Mouse (Mus musculus) kidney, postnatal 0 days (tissue): Measurements from ENCODE around the gene Gm20696. TPM values are rescaled to one million over a fixed set of nuclear protein-coding genes. Genes with fewer than 3 reads are reported as not detected.

ENCODE experiments used
- ATAC-seq: fragments of 200-750 bp; cut with Nextera tagmentation; replicated peaks from 2 replicates; pipeline ENCODE4 v1.8.0; 2017; ENCODE audit warnings: low read depth, moderate number of reproducible peaks, moderate TSS enrichment, moderate library complexity; ENCODE audit not compliant: low FRiP score
- DNase-seq: peaks from one replicate; pipeline ENCODE4 v3.0.0-alpha.2; 2016; ENCODE audit warnings: low spot score
- H3K27ac ChIP-seq: fragments of 300-500 bp; sonication (generic); 2 replicates; pipeline ENCODE4 v1.5.1; 2014; ENCODE audit warnings: mild to moderate bottlenecking
- H3K27me3 ChIP-seq: fragments of 300-500 bp; sonication (generic); 2 replicates; pipeline ENCODE4 v1.6.1; 2014; ENCODE audit warnings: low read length, mixed read lengths; ENCODE audit not compliant: insufficient read depth
- H3K36me3 ChIP-seq: fragments of 300-500 bp; sonication (generic); 2 replicates; pipeline ENCODE4 v1.6.1; 2014; ENCODE audit warnings: low read length, mixed read lengths; ENCODE audit not compliant: insufficient read depth
- H3K4me1 ChIP-seq: fragments of 300-500 bp; sonication (generic); replicated peaks from 2 replicates; pipeline ENCODE4 v1.6.1; 2014; ENCODE audit warnings: antibody characterized with exemption, low read length, mixed read lengths; ENCODE audit not compliant: insufficient read depth
- H3K4me2 ChIP-seq: fragments of 300-500 bp; sonication (generic); 2 replicates; pipeline ENCODE4 v1.6.1; 2014; ENCODE audit warnings: mild to moderate bottlenecking, low read length, moderate library complexity, mixed read lengths
- H3K4me3 ChIP-seq: fragments of 300-500 bp; sonication (generic); replicated peaks from 2 replicates; pipeline ENCODE4 v1.5.1; 2014; ENCODE audit warnings: low read depth, low read length
- H3K9ac ChIP-seq: fragments of 300-500 bp; sonication (generic); 2 replicates; pipeline ENCODE4 v1.6.1; 2014; ENCODE audit warnings: low read depth, low read length
- H3K9me3 ChIP-seq: fragments of 300-500 bp; sonication (generic); replicated peaks from 2 replicates; pipeline ENCODE4 v1.6.1; 2016; ENCODE audit warnings: low read length, inconsistent platforms, mixed read lengths
- CTCF ChIP-seq: IDR thresholded peaks from 2 replicates; pipeline ENCODE4 v1.5.1; 2016; ENCODE audit warnings: antibody characterized with exemption, low read depth, mild to moderate bottlenecking, moderate library complexity
- WGBS: fragments of 180-500 bp; shearing (Covaris S2); extraction: QIAGEN DNeasy Blood & Tissue Kit; methylation state at CpG from one replicate; pipeline ENCODE4 v1.1.7; 2014; 5-methylcytosine and 5-hydroxymethylcytosine counted together
- polyA plus RNA-seq: library from polyadenylated mRNA; unstranded; fragments of >200 nt; fragmentation: Nextera tagmentation; extraction: Ambion mirVana; gene quantifications from 2 replicates; pipeline ENCODE4 v1.2.1, GENCODE M21; 2015

The Gm20696 gene
- polyA plus RNA-seq, 1 experiment from 2014 or later, result 1.7 TPM

- peak overlapping the region; percentile 83 for H3K9ac ChIP-seq
- no peaks in the 10 kb centered on the region for H3K36me3 ChIP-seq
- peak overlapping the region; percentile 98 for H3K27ac ChIP-seq
- no peaks in the 10 kb centered on the region for H3K4me1 ChIP-seq
- WGBS, result under 1% methylated on average over 64 of the region's 64 CpGs
- DNase-seq (peak; percentile 53), ATAC-seq (peak; percentile 18)
- H3K9me3 ChIP-seq, result no peaks in the 10 kb centered on the region
- H3K4me3 ChIP-seq, result peak overlapping the region; percentile 84
- TF ChIP-seq CTCF, result no peak
- peak overlapping the region; percentile 93 for H3K4me2 ChIP-seq
- H3K27me3 ChIP-seq, result no peaks in the 10 kb centered on the region
Observed at GRCm38 (mm10) chr6:99521641-99522358, 144.8 kb downstream of the Gm20696 start.

GRCm38 (mm10) chr6:99521038-99521640 lies 145.5 kb downstream of the Gm20696 start:
- Histone ChIP-seq H3K4me2 (peak overlapping the region; percentile 93), H3K9ac (peak overlapping the region; percentile 83), H3K4me1 (no peaks in the 10 kb centered on the region), H3K9me3 (no peaks in the 10 kb centered on the region), H3K27ac (peak overlapping the region; percentile 98), H3K36me3 (no peaks in the 10 kb centered on the region), H3K4me3 (peak overlapping the region; percentile 84), H3K27me3 (no peaks in the 10 kb centered on the region)
- DNase-seq, result peak; percentile 93
- under 1% methylated on average over 54 of the region's 54 CpGs for WGBS
- TF ChIP-seq CTCF, result no peak
- peak; percentile 65 for ATAC-seq

DNA sequence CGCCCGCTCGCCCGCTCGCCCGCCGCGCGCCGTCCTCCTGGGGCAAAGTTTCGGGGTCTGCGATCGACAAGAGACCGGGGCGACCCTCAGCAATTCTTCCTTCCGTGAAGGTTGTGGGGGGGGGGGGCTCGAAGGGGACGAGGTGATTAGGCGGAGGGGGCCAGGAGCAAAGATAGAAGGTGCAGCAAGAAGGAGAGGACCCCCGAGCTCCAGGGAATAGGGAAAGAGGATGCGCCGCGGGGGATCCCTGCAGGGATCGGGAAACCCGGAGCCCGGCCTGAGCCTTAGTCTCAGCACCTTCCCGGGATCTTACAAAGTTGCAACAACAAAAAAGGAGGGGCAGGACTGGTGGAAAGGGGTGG lies 145.9 kb downstream of the Gm20696 start:
- peak overlapping the region; percentile 84 for H3K4me3 ChIP-seq
- H3K27ac ChIP-seq, result peak overlapping the region; percentile 98
- peak; percentile 77; the same call in 1 of the 2 replicates for ATAC-seq
- no peak for DNase-seq
- H3K36me3 ChIP-seq, result no peaks in the 10 kb centered on the region
- WGBS, result 0% methylated on average over 23 of the region's 27 CpGs
- H3K9me3 ChIP-seq, result no peaks in the 10 kb centered on the region
- H3K4me2 ChIP-seq, result peak overlapping the region; percentile 93
- no peaks in the 10 kb centered on the region for H3K27me3 ChIP-seq
- H3K4me1 ChIP-seq, result no peaks in the 10 kb centered on the region
- H3K9ac ChIP-seq, result peak overlapping the region; percentile 83
- no peak for TF ChIP-seq CTCF

- ATAC-seq (no peak), DNase-seq (peak; percentile 59)
- peak overlapping the region; percentile 93 for H3K4me2 ChIP-seq
- H3K9ac ChIP-seq, result peak overlapping the region; percentile 83
- no peaks in the 10 kb centered on the region for H3K36me3 ChIP-seq
- H3K9me3 ChIP-seq, result no peaks in the 10 kb centered on the region
- H3K27ac ChIP-seq, result peak overlapping the region; percentile 98
- no peaks in the 10 kb centered on the region for H3K27me3 ChIP-seq
- TF ChIP-seq CTCF, result no peak
- no peaks in the 10 kb centered on the region for H3K4me1 ChIP-seq
- H3K4me3 ChIP-seq, result peak overlapping the region; percentile 84
- 7% methylated on average over 37 of the region's 38 CpGs for WGBS
Observed at GRCm38 (mm10) chr6:99519806-99520675, 146.6 kb downstream of the Gm20696 start.

DNA sequence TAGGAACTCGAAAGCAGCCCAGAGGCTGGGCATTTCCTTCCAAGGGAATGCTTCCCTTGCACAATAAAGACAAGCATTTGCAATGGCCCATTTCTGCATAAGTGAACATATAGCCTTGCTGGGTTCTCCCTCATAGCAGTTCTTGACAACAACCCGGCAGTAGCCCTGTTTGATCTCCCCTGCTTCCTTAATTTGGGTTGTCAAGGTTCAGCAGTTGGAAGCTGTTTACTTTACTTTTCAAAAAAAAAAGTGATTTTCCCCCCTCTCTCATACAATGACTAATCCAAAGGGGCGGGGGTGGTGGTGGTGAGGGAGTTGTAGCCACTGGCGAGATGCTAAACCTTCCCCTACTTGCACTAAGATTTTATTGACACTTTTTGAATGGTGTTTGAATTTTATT lies 147.5 kb downstream of the Gm20696 start:
- 33% methylated on average over 4 of the region's 4 CpGs for WGBS
- Histone ChIP-seq H3K9ac (no peak overlapping the region), H3K36me3 (no peaks in the 10 kb centered on the region), H3K4me3 (peak overlapping the region; percentile 16; the same call in 1 of the 2 replicates), H3K9me3 (no peaks in the 10 kb centered on the region), H3K27ac (no peak overlapping the region), H3K4me1 (no peaks in the 10 kb centered on the region), H3K27me3 (no peaks in the 10 kb centered on the region), H3K4me2 (peak overlapping the region; percentile 93)
- DNase-seq, result peak; percentile 54
- TF ChIP-seq CTCF, result no peak
- ATAC-seq, result no peak

GRCm38 (mm10) chr6:99515667-99516199 lies 150.9 kb downstream of the Gm20696 start:
- DNase-seq, result no peak
- no peaks in the 10 kb centered on the region for H3K9me3 ChIP-seq
- H3K36me3 ChIP-seq, result no peaks in the 10 kb centered on the region
- no peak for TF ChIP-seq CTCF
- H3K27ac ChIP-seq, result no peak overlapping the region
- WGBS, result 66% methylated on average over 7 of the region's 7 CpGs
- no peaks in the 10 kb centered on the region for H3K27me3 ChIP-seq
- no peak overlapping the region for H3K4me3 ChIP-seq
- no peak overlapping the region for H3K4me2 ChIP-seq
- 0 out of 2 replicates have a peak, but pooled peaks cover 10% of the 10 kb centered on the region for H3K4me1 ChIP-seq
- H3K9ac ChIP-seq, result no peak overlapping the region
- no peak for ATAC-seq
